Mouse (Mus musculus): ENCODE data around the gene Washc3. TPM values are rescaled to one million over a fixed set of nuclear protein-coding genes. Genes with fewer than 3 reads are reported as not detected.

Washc3 gene
- polyA plus RNA-seq, 1 experiment from 2014 or later, result 44.6 TPM

- no peaks in the 10 kb centered on the region for H3K36me3 ChIP-seq
- H3K9me3 ChIP-seq, result no peaks in the 10 kb centered on the region
- no peaks in the 10 kb centered on the region for H3K27me3 ChIP-seq
- no peak for ATAC-seq (ENCODE audit: low FRiP score, low read depth)
- no peak overlapping the region for H3K9ac ChIP-seq (replicated peaks)
- no peak overlapping the region for H3K4me3 ChIP-seq
- H3K27ac ChIP-seq (replicated peaks), result no peak overlapping the region
- no peak overlapping the region for H3K4me2 ChIP-seq (replicated peaks)
- H3K4me1 ChIP-seq, result no peaks in the 10 kb centered on the region
- 69% methylated on average over 3 of the region's 3 CpGs for WGBS
Observed at GRCm38 (mm10) chr10:88261186-88261585, 60.3 kb downstream of the Washc3 start.

DNA sequence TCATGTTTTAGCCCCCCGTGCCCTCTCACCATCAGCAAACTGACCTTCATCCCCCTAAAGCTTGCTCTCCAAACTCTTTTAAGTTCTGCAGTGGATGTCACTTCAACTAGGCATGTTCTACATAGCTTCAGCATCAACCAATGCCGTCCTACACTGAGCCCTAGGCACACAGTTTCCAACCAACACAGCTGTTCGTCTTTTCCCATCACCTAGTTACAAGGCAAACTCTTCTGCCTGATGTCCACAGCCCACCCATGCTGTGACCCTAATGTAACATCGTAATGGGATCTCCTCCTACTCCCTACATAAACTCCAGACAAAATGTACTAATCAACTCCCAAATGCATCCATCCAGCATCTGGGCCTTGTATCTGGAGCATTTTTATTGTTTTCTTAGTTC lies 62.5 kb downstream of the Washc3 start:
- Histone ChIP-seq H3K9ac (replicated peaks) (no peak overlapping the region), H3K27me3 (no peaks in the 10 kb centered on the region), H3K4me2 (replicated peaks) (no peak overlapping the region), H3K4me1 (no peaks in the 10 kb centered on the region), H3K4me3 (no peak overlapping the region), H3K27ac (replicated peaks) (no peak overlapping the region), H3K36me3 (no peaks in the 10 kb centered on the region), H3K9me3 (no peaks in the 10 kb centered on the region)
- WGBS, result 84% methylated on average over 4 of the region's 4 CpGs
- no peak for ATAC-seq (ENCODE audit: low FRiP score, low read depth)

DNA sequence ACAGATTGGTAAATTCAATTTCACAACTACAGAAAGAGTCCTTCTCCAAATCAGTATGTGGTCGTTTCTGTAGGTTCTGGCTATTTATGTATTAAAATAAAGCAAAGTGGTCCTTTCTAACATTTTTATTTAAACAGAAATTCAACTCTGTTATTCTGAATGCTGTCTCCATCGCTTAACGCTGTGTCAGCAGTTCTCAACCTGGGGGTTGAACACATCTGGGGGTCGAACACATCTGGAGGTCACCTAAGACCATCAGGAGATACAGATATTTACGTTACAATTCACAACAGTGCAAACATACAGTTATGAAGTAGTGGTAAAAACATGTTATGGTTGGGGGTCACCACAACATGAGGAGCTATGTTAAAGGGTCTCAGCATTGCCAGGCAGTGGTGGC lies 73.2 kb downstream of the Washc3 start:
- no peaks in the 10 kb centered on the region for H3K36me3 ChIP-seq
- H3K9ac ChIP-seq (replicated peaks), result no peak overlapping the region
- H3K9me3 ChIP-seq, result no peaks in the 10 kb centered on the region
- no peak overlapping the region for H3K4me3 ChIP-seq
- no peak overlapping the region for H3K4me2 ChIP-seq (replicated peaks)
- no peak overlapping the region for H3K27ac ChIP-seq (replicated peaks)
- H3K4me1 ChIP-seq, result no peaks in the 10 kb centered on the region
- ATAC-seq (ENCODE audit: low FRiP score, low read depth), result no peak
- WGBS, result 82% methylated on average over 5 of the region's 5 CpGs
- no peaks in the 10 kb centered on the region for H3K27me3 ChIP-seq

- no peaks in the 10 kb centered on the region for H3K4me1 ChIP-seq
- no peak for ATAC-seq (ENCODE audit: low FRiP score, low read depth)
- H3K27ac ChIP-seq (replicated peaks), result no peak overlapping the region
- no peaks in the 10 kb centered on the region for H3K9me3 ChIP-seq
- no peaks in the 10 kb centered on the region for H3K36me3 ChIP-seq
- no peak overlapping the region for H3K9ac ChIP-seq (replicated peaks)
- H3K4me3 ChIP-seq, result no peak overlapping the region
- no peaks in the 10 kb centered on the region for H3K27me3 ChIP-seq
- WGBS, result 92% methylated on average over 3 of the region's 3 CpGs
- no peak overlapping the region for H3K4me2 ChIP-seq (replicated peaks)
Observed at GRCm38 (mm10) chr10:88281699-88282098, 80.8 kb downstream of the Washc3 start.

- Histone ChIP-seq H3K9ac (replicated peaks) (no peak overlapping the region), H3K36me3 (no peaks in the 10 kb centered on the region), H3K27ac (replicated peaks) (no peak overlapping the region), H3K4me1 (no peaks in the 10 kb centered on the region), H3K9me3 (no peaks in the 10 kb centered on the region), H3K27me3 (no peaks in the 10 kb centered on the region), H3K4me3 (no peak overlapping the region), H3K4me2 (replicated peaks) (no peak overlapping the region)
- 95% methylated on average over 4 of the region's 4 CpGs for WGBS
- no peak for ATAC-seq (ENCODE audit: low FRiP score, low read depth)
Observed at GRCm38 (mm10) chr10:88284343-88284990, 83.6 kb downstream of the Washc3 start.

GRCm38 (mm10) chr10:88287261-88287660 lies 86.4 kb downstream of the Washc3 start:
- H3K4me2 ChIP-seq (replicated peaks), result no peak overlapping the region
- H3K4me1 ChIP-seq, result no peaks in the 10 kb centered on the region
- H3K36me3 ChIP-seq, result no peaks in the 10 kb centered on the region
- no peak overlapping the region for H3K4me3 ChIP-seq
- no peak overlapping the region for H3K27ac ChIP-seq (replicated peaks)
- 80% methylated on average over 8 of the region's 8 CpGs for WGBS
- no peak for ATAC-seq (ENCODE audit: low FRiP score, low read depth)
- H3K27me3 ChIP-seq, result no peaks in the 10 kb centered on the region
- no peaks in the 10 kb centered on the region for H3K9me3 ChIP-seq
- no peak overlapping the region for H3K9ac ChIP-seq (replicated peaks)

DNA sequence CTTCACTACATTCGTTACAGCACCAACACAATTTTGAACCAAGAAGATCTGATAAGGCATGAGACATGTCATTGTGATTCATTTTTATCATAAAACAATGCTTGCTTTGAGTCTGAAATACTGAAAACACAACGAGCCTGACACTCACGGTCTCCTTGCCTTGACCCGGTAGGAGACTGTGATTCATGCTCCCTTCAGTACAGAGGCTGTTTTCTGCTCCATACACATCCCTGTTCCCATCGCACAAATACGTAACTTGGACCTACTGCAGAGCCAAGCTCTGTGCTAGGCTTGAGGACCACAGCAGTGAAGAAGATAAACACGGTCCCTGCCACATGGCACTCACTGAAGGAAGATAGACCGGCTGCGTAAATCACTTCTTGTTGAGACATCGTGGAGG lies 87.2 kb downstream of the Washc3 start:
- ATAC-seq (ENCODE audit: low FRiP score, low read depth), result no peak
- no peak overlapping the region for H3K9ac ChIP-seq (replicated peaks)
- no peaks in the 10 kb centered on the region for H3K27me3 ChIP-seq
- H3K4me3 ChIP-seq, result no peak overlapping the region
- no peaks in the 10 kb centered on the region for H3K9me3 ChIP-seq
- H3K36me3 ChIP-seq, result no peaks in the 10 kb centered on the region
- no peaks in the 10 kb centered on the region for H3K4me1 ChIP-seq
- no peak overlapping the region for H3K4me2 ChIP-seq (replicated peaks)
- WGBS, result 93% methylated on average over 10 of the region's 10 CpGs
- H3K27ac ChIP-seq (replicated peaks), result no peak overlapping the region

DNA sequence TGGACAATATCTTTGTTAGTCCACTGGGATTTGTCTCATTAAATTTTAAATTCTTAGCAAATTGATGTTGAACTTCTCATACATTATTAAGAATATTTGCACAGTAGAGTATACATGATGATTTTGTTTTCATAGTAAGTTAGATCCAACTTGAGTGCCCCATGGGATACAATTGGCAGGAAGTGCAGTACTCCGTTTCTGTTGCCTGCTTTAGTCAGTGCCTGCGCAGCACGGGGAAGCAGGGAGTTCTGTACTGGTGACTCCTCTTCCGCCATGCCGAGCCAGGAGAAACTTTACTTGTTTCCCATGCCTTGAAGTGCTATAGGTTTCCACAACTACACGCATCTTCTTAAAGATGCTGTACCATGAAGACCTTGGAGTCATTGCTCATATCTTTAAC lies 94.2 kb downstream of the Washc3 start:
- Histone ChIP-seq H3K27me3 (no peaks in the 10 kb centered on the region), H3K27ac (replicated peaks) (no peak overlapping the region), H3K4me2 (replicated peaks) (no peak overlapping the region), H3K4me1 (no peaks in the 10 kb centered on the region), H3K4me3 (no peak overlapping the region), H3K36me3 (no peaks in the 10 kb centered on the region), H3K9me3 (0 out of 2 replicates have a peak, but pooled peaks cover 7% of the 10 kb centered on the region), H3K9ac (replicated peaks) (no peak overlapping the region)
- WGBS, result 86% methylated on average over 6 of the region's 6 CpGs
- ATAC-seq (ENCODE audit: low FRiP score, low read depth), result no peak

Other genes starting within 250 kb of the Washc3 start
- 2.0 and 3.5 TPM in 2 replicates for gene Pmch, start 110.0 kb upstream of the Washc3 start, polyA plus RNA-seq (2016; fragmentation: Nextera tagmentation; extraction: Ambion mirVana)
- gene Parpbp, start 54.2 kb upstream of the Washc3 start, polyA plus RNA-seq (2016; fragmentation: Nextera tagmentation; extraction: Ambion mirVana), result 11.4 and 11.8 TPM in 2 replicates
- 72.1 and 82.2 TPM in 2 replicates for gene Nup37, start 54.1 kb upstream of the Washc3 start, polyA plus RNA-seq (2016; fragmentation: Nextera tagmentation; extraction: Ambion mirVana)
- 0.80 and 0.84 TPM in 2 replicates for gene Dram1, start 178.0 kb downstream of the Washc3 start, polyA plus RNA-seq (2016; fragmentation: Nextera tagmentation; extraction: Ambion mirVana)
- gene Gnptab, start 178.0 kb downstream of the Washc3 start, polyA plus RNA-seq (2016; fragmentation: Nextera tagmentation; extraction: Ambion mirVana), result 12.2 and 13.5 TPM in 2 replicates

All from midbrain, embryonic 12.5 days (tissue).